Mouse (Mus musculus) stomach, postnatal 0 days (tissue): ENCODE data around the gene Hyal2.

Source experiments
- CTCF ChIP-seq: IDR thresholded peaks from 2 replicates; pipeline ENCODE4 v1.5.1; 2016; ENCODE audit warnings: antibody characterized with exemption, low read depth, mild to moderate bottlenecking, moderate library complexity
- EP300 ChIP-seq: optimal IDR thresholded peaks from 2 replicates; pipeline ENCODE3; 2016; ENCODE audit warnings: antibody characterized with exemption

GRCm38 (mm10) chr9:107581584-107581983, 13.8 kb downstream of the Hyal2 start:
- no peak for TF ChIP-seq CTCF
- no peak for TF ChIP-seq EP300
